Mouse (Mus musculus) intestine, embryonic 16.5 days (tissue): ENCODE data around the gene Fam189a1. TPM values are rescaled to one million over a fixed set of nuclear protein-coding genes. Genes with fewer than 3 reads are reported as not detected.

Experiments
- ATAC-seq: fragments of 200-750 bp; cut with Nextera tagmentation; 2 replicates; pipeline ENCODE4 v1.8.0; 2017; ENCODE audit warnings: moderate TSS enrichment, moderate library complexity
- H3K27ac ChIP-seq: fragments of 300-500 bp; sonication (generic); 2 replicates; pipeline ENCODE4 v1.5.1; 2014; ENCODE audit warnings: mild to moderate bottlenecking, low read length
- H3K27me3 ChIP-seq: fragments of 300-500 bp; sonication (generic); replicated peaks from 2 replicates; pipeline ENCODE4 v1.6.1; 2014; ENCODE audit warnings: low read length, control low read depth, mixed read lengths; ENCODE audit not compliant: control insufficient read depth, insufficient read depth
- H3K36me3 ChIP-seq: fragments of 300-500 bp; sonication (generic); 2 replicates; pipeline ENCODE4 v1.6.1; 2014; ENCODE audit warnings: low read length, control low read depth; ENCODE audit not compliant: control insufficient read depth, insufficient read depth
- H3K4me1 ChIP-seq: fragments of 300-500 bp; sonication (generic); 2 replicates; pipeline ENCODE4 v1.6.1; 2014; ENCODE audit warnings: low read length, control low read depth, mixed read lengths; ENCODE audit not compliant: control insufficient read depth, insufficient read depth
- H3K4me2 ChIP-seq: fragments of 300-500 bp; sonication (generic); 2 replicates; pipeline ENCODE4 v1.6.1; 2014; ENCODE audit warnings: low read depth, low read length, control low read depth
- H3K4me3 ChIP-seq: fragments of 300-500 bp; sonication (generic); 2 replicates; pipeline ENCODE4 v1.5.1; 2014; ENCODE audit warnings: mild to moderate bottlenecking, low read length
- H3K9ac ChIP-seq: fragments of 300-500 bp; sonication (generic); 2 replicates; pipeline ENCODE4 v1.6.1; 2014; ENCODE audit warnings: low read depth, low read length
- H3K9me3 ChIP-seq: fragments of 300-500 bp; sonication (generic); 2 replicates; pipeline ENCODE4 v1.6.1; 2016; ENCODE audit warnings: low read length, control low read depth; ENCODE audit not compliant: control insufficient read depth
- WGBS: fragments of 180-500 bp; shearing (Covaris S2); extraction: QIAGEN DNeasy Blood & Tissue Kit; methylation state at CpG from one replicate; pipeline ENCODE4 v1.1.7; 2014; 5-methylcytosine and 5-hydroxymethylcytosine counted together
- polyA plus RNA-seq: library from polyadenylated mRNA; unstranded; fragments of >200 nt; fragmentation: Nextera tagmentation; extraction: Ambion mirVana; gene quantifications from 2 replicates; pipeline ENCODE4 v1.2.1, GENCODE M21; 2015

Fam189a1 gene
- polyA plus RNA-seq, 1 experiment from 2014 or later: 0.67 TPM

GRCm38 (mm10) chr7:65151526-65151925, 4.8 kb downstream of the Fam189a1 start:
- H3K4me3 ChIP-seq: no peak overlapping the region
- no peaks in the 10 kb centered on the region for H3K36me3 ChIP-seq
- H3K27me3 ChIP-seq: peaks cover 19% of the 10 kb centered on the region
- no peaks in the 10 kb centered on the region for H3K4me1 ChIP-seq
- WGBS: 91% methylated on average over 7 of the region's 7 CpGs
- ATAC-seq: no peak
- no peak overlapping the region for H3K27ac ChIP-seq
- H3K9ac ChIP-seq: no peak overlapping the region
- H3K4me2 ChIP-seq: no peak overlapping the region
- H3K9me3 ChIP-seq: no peaks in the 10 kb centered on the region

- Histone ChIP-seq H3K27ac (no peak overlapping the region), H3K4me3 (no peak overlapping the region), H3K4me1 (no peaks in the 10 kb centered on the region), H3K27me3 (peaks cover 6% of the 10 kb centered on the region; the same call in 1 of the 2 replicates), H3K9me3 (no peaks in the 10 kb centered on the region), H3K4me2 (no peak overlapping the region), H3K36me3 (no peaks in the 10 kb centered on the region), H3K9ac (no peak overlapping the region)
- no peak for ATAC-seq
- WGBS: 88% methylated on average over 9 of the region's 9 CpGs
Measured at GRCm38 (mm10) chr7:65149040-65149439, 7.3 kb downstream of the Fam189a1 start.

GRCm38 (mm10) chr7:65144881-65145280, 11.5 kb downstream of the Fam189a1 start:
- Histone ChIP-seq H3K4me3 (no peak overlapping the region), H3K4me1 (no peaks in the 10 kb centered on the region), H3K27me3 (no peaks in the 10 kb centered on the region), H3K9ac (no peak overlapping the region), H3K4me2 (no peak overlapping the region), H3K9me3 (no peaks in the 10 kb centered on the region), H3K27ac (no peak overlapping the region), H3K36me3 (no peaks in the 10 kb centered on the region)
- WGBS: 58% methylated on average over 6 of the region's 6 CpGs
- no peak for ATAC-seq

- WGBS: 55% methylated on average over 6 of the region's 6 CpGs
- no peak overlapping the region for H3K27ac ChIP-seq
- no peak overlapping the region for H3K9ac ChIP-seq
- no peak for ATAC-seq
- H3K4me3 ChIP-seq: no peak overlapping the region
- H3K36me3 ChIP-seq: no peaks in the 10 kb centered on the region
- H3K27me3 ChIP-seq: no peaks in the 10 kb centered on the region
- H3K9me3 ChIP-seq: no peaks in the 10 kb centered on the region
- no peak overlapping the region for H3K4me2 ChIP-seq
- H3K4me1 ChIP-seq: no peaks in the 10 kb centered on the region
Measured at GRCm38 (mm10) chr7:65141907-65142698, 14.3 kb downstream of the Fam189a1 start.

GRCm38 (mm10) chr7:65140832-65141231, 15.5 kb downstream of the Fam189a1 start:
- Histone ChIP-seq H3K9ac (no peak overlapping the region), H3K36me3 (no peaks in the 10 kb centered on the region), H3K4me2 (no peak overlapping the region), H3K4me3 (no peak overlapping the region), H3K9me3 (no peaks in the 10 kb centered on the region), H3K4me1 (no peaks in the 10 kb centered on the region), H3K27ac (no peak overlapping the region), H3K27me3 (no peaks in the 10 kb centered on the region)
- 77% methylated on average over 5 of the region's 5 CpGs for WGBS
- ATAC-seq: no peak

- H3K36me3 ChIP-seq: no peaks in the 10 kb centered on the region
- no peak overlapping the region for H3K4me2 ChIP-seq
- H3K27me3 ChIP-seq: no peaks in the 10 kb centered on the region
- H3K4me1 ChIP-seq: no peaks in the 10 kb centered on the region
- H3K9me3 ChIP-seq: no peaks in the 10 kb centered on the region
- no peak overlapping the region for H3K4me3 ChIP-seq
- 65% methylated on average over 5 of the region's 5 CpGs for WGBS
- H3K27ac ChIP-seq: no peak overlapping the region
- ATAC-seq: no peak
- H3K9ac ChIP-seq: no peak overlapping the region
Measured at GRCm38 (mm10) chr7:65140099-65140498, 16.3 kb downstream of the Fam189a1 start.

GRCm38 (mm10) chr7:65123766-65124165, 32.6 kb downstream of the Fam189a1 start:
- Histone ChIP-seq H3K4me2 (no peak overlapping the region), H3K9ac (no peak overlapping the region), H3K9me3 (no peaks in the 10 kb centered on the region), H3K4me3 (no peak overlapping the region), H3K4me1 (no peaks in the 10 kb centered on the region), H3K36me3 (no peaks in the 10 kb centered on the region), H3K27ac (no peak overlapping the region), H3K27me3 (no peaks in the 10 kb centered on the region)
- WGBS: 70% methylated on average over 3 of the region's 3 CpGs
- no peak for ATAC-seq

- ATAC-seq: no peak
- Histone ChIP-seq H3K4me1 (no peaks in the 10 kb centered on the region), H3K27ac (no peak overlapping the region), H3K4me3 (no peak overlapping the region), H3K9ac (no peak overlapping the region), H3K4me2 (no peak overlapping the region), H3K9me3 (no peaks in the 10 kb centered on the region), H3K27me3 (no peaks in the 10 kb centered on the region), H3K36me3 (no peaks in the 10 kb centered on the region)
- 92% methylated on average over 7 of the region's 7 CpGs for WGBS
Measured at GRCm38 (mm10) chr7:65116903-65117302, 39.5 kb downstream of the Fam189a1 start.

GRCm38 (mm10) chr7:65115366-65115765, 41.0 kb downstream of the Fam189a1 start:
- WGBS: 84% methylated on average over 3 of the region's 3 CpGs

GRCm38 (mm10) chr7:65111664-65112063, 44.7 kb downstream of the Fam189a1 start:
- no peak for ATAC-seq
- no peak overlapping the region for H3K4me3 ChIP-seq
- no peaks in the 10 kb centered on the region for H3K4me1 ChIP-seq
- H3K4me2 ChIP-seq: no peak overlapping the region
- no peak overlapping the region for H3K9ac ChIP-seq
- no peak overlapping the region for H3K27ac ChIP-seq
- H3K9me3 ChIP-seq: no peaks in the 10 kb centered on the region
- H3K36me3 ChIP-seq: no peaks in the 10 kb centered on the region
- no peaks in the 10 kb centered on the region for H3K27me3 ChIP-seq
- 82% methylated on average over 9 of the region's 9 CpGs for WGBS

More at GRCm38 (mm10) chr7:65115366-65115765, 41.0 kb downstream of the Fam189a1 start:
- H3K4me3 ChIP-seq: no peak overlapping the region
- H3K4me1 ChIP-seq: no peaks in the 10 kb centered on the region
- no peak overlapping the region for H3K27ac ChIP-seq
- no peaks in the 10 kb centered on the region for H3K36me3 ChIP-seq
- no peaks in the 10 kb centered on the region for H3K9me3 ChIP-seq
- no peaks in the 10 kb centered on the region for H3K27me3 ChIP-seq
- no peak overlapping the region for H3K4me2 ChIP-seq
- no peak for ATAC-seq
- no peak overlapping the region for H3K9ac ChIP-seq
